Mouse (Mus musculus) midbrain, embryonic 14.5 days (tissue): Measurements from ENCODE around the gene Gm28043. TPM values are rescaled to one million over a fixed set of nuclear protein-coding genes. Genes with fewer than 3 reads are reported as not detected.

Source experiments
- ATAC-seq: fragments of 200-750 bp; cut with Nextera tagmentation; 2 replicates; pipeline ENCODE4 v1.8.0; 2017; ENCODE audit warnings: moderate number of reproducible peaks, moderate library complexity; ENCODE audit not compliant: low FRiP score, low TSS enrichment
- DNase-seq: peaks from one replicate; pipeline ENCODE4 v3.0.0-alpha.2; 2015
- H3K27ac ChIP-seq: fragments of 300-500 bp; sonication (generic); replicated peaks from 2 replicates; pipeline ENCODE4 v1.5.1; 2014; ENCODE audit warnings: mild to moderate bottlenecking, low read depth, low read length, moderate library complexity
- H3K27me3 ChIP-seq: fragments of 300-500 bp; sonication (generic); 2 replicates; pipeline ENCODE4 v1.6.1; 2014; ENCODE audit warnings: low read length, control low read depth, mixed read lengths; ENCODE audit not compliant: control insufficient read depth, insufficient read depth
- H3K36me3 ChIP-seq: fragments of 300-500 bp; sonication (generic); 2 replicates; pipeline ENCODE4 v1.6.1; 2014; ENCODE audit warnings: low read length, control low read depth; ENCODE audit not compliant: control insufficient read depth, insufficient read depth
- H3K4me1 ChIP-seq: fragments of 300-500 bp; sonication (generic); 2 replicates; pipeline ENCODE4 v1.6.1; 2014; ENCODE audit warnings: mild to moderate bottlenecking, antibody characterized with exemption, low read length, control low read depth; ENCODE audit not compliant: control insufficient read depth, insufficient read depth
- H3K4me2 ChIP-seq: fragments of 300-500 bp; sonication (generic); 2 replicates; pipeline ENCODE4 v1.6.1; 2014; ENCODE audit warnings: mild to moderate bottlenecking, low read length, moderate library complexity
- H3K4me3 ChIP-seq: fragments of 300-500 bp; sonication (generic); replicated peaks from 2 replicates; pipeline ENCODE4 v1.5.1; 2014; ENCODE audit warnings: low read depth, low read length
- H3K9ac ChIP-seq: fragments of 300-500 bp; sonication (generic); replicated peaks from 2 replicates; pipeline ENCODE4 v1.6.1; 2014; ENCODE audit warnings: mild to moderate bottlenecking, low read length, moderate library complexity
- H3K9me3 ChIP-seq: fragments of 300-500 bp; sonication (generic); 2 replicates; pipeline ENCODE4 v1.6.1; 2016; ENCODE audit warnings: low read length, control low read depth, mixed read lengths; ENCODE audit not compliant: control insufficient read depth
- WGBS: fragments of 180-500 bp; shearing (Covaris S2); extraction: QIAGEN DNeasy Blood & Tissue Kit; methylation state at CpG from one replicate; pipeline ENCODE4 v1.1.7; 2014; 5-methylcytosine and 5-hydroxymethylcytosine counted together
- microRNA-seq: library from miRNA; unstranded; fragments of <30 nt; microRNA quantifications from one replicate; pipeline ENCODE4, GENCODE M21; 2016
- polyA plus RNA-seq: library from polyadenylated mRNA; unstranded; fragments of >200 nt; fragmentation: Nextera tagmentation; extraction: Ambion mirVana; gene quantifications from 2 replicates; pipeline ENCODE4 v1.2.1, GENCODE M21; 2014

Gm28043 gene
- polyA plus RNA-seq, 1 experiment from 2014 or later: 2.9 TPM

DNA sequence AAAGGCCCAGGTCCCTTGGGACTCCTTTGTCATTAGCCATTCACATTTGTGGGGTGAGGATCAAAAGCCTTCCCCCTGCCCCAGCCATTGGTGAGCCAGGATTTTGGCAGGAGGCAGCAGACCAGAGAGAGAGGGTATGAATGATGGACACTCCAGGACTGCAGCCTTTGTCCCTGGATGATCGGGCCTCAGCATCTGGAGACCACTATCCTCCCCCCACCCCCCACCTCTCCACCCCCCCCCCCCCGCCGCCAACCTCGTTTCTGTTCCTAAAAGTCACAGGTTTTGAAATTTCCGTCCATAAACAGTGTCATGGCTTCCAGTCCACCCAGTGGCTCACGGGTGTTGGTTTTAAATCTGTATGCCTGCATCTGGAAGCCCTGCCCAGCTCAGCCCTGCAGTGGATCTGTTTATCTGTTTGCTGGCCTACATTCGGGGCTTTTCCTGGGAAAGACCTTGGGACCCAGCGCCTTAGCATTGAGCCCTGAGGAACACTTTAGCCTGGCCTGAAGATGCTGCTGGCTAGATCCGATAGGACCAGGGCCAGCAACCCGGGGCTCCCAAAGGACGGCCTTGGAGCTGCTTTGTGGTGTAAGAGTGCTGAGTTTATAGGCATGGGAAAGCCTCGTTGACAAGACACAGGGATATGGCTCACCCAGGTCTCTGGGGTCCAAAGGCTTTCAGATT, 116.7 kb downstream of the Gm28043 start:
- Histone ChIP-seq H3K4me2 (no peak overlapping the region), H3K4me1 (peaks cover 37% of the 10 kb centered on the region), H3K9me3 (no peaks in the 10 kb centered on the region), H3K4me3 (no peak overlapping the region), H3K27me3 (no peaks in the 10 kb centered on the region), H3K36me3 (no peaks in the 10 kb centered on the region), H3K9ac (0 out of 2 replicates have a peak overlapping the region, but pooled peaks have one; percentile 23), H3K27ac (peak overlapping the region; percentile 89)
- DNase-seq: no peak
- 28% methylated on average over 12 of the region's 12 CpGs for WGBS
- no peak; the same call in 1 of the 2 replicates for ATAC-seq

DNA sequence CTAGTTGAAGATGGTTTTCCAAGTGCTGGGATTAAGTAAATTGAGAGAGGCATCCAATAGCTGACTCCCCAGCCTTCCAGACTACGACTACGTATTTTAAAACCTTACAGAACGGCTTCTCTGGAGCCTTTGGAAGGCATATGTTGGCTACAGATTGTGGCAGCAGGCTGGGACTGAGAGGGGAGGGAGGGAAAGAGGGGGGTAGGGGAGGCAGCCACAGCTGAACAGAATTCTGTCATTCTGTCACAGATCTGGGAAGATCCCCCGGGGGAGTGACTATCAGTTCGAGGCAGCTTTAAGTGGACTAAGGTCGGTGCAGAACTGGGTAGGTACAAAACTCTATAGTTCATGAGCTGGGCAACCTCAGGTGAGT, 117.3 kb downstream of the Gm28043 start:
- no peak for ATAC-seq
- Histone ChIP-seq H3K27ac (peak overlapping the region; percentile 89), H3K9me3 (no peaks in the 10 kb centered on the region), H3K4me2 (no peak overlapping the region), H3K4me3 (no peak overlapping the region), H3K27me3 (no peaks in the 10 kb centered on the region), H3K4me1 (peaks cover 41% of the 10 kb centered on the region), H3K9ac (no peak overlapping the region), H3K36me3 (no peaks in the 10 kb centered on the region)
- peak; percentile 51 for DNase-seq
- 22% methylated on average over 6 of the region's 6 CpGs for WGBS

DNA sequence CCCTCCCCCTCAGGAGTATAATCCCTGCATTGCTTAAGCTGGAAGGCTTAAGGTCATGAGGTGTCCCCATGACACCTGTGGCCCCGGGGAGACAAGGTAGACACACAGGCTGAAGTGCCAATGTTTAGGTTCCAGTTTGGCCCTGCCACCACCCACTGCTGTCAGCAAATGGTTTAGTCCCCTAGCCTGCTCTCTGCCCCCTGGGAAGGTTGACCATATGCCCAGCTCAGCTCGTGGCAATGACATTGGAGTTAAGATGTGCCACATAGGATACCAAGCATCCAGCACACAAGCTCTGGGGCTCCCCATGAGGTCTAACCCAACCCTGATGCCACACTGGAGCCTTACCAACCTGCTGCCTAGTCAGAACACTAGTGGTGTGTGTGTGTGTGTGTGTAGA, 117.8 kb downstream of the Gm28043 start:
- Histone ChIP-seq H3K36me3 (no peaks in the 10 kb centered on the region), H3K27ac (0 out of 2 replicates have a peak overlapping the region, but pooled peaks have one; percentile 89), H3K9ac (no peak overlapping the region), H3K4me3 (no peak overlapping the region), H3K9me3 (no peaks in the 10 kb centered on the region), H3K4me2 (no peak overlapping the region), H3K27me3 (no peaks in the 10 kb centered on the region), H3K4me1 (peaks cover 41% of the 10 kb centered on the region)
- DNase-seq: no peak
- 71% methylated on average over 2 of the region's 2 CpGs for WGBS
- ATAC-seq: no peak

DNA sequence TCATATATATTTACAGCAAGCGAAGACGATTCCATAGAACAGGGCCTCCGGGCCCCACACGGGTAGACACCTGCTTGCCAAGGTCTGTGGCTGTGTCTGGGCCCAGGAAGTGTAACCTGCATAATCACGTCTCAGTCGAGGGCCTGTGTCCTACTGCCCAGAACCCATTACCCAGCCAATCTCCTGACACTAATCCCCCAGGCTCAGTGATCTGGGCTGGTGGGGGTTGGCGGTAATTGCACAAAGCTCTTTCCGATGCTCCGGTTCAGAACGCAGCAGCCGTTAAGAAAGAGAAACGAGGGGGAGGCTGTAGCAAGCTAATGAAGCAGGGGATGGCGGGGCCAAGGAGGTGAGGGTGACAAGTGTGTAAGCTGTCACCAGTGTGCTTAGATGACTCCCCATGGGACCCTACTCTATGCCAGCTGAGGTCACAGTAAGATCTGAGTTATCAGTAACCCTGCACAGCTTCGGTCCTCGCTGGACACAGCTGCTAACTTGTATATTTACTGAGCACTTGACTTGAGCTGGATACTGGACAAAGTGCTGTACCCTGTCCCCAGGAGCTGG, 121.9 kb downstream of the Gm28043 start:
- Histone ChIP-seq H3K9me3 (no peaks in the 10 kb centered on the region), H3K4me2 (no peak overlapping the region), H3K4me3 (no peak overlapping the region), H3K9ac (no peak overlapping the region), H3K27me3 (no peaks in the 10 kb centered on the region), H3K27ac (peak overlapping the region; percentile 81), H3K4me1 (peaks cover 39% of the 10 kb centered on the region), H3K36me3 (no peaks in the 10 kb centered on the region)
- DNase-seq (peak; percentile 75), ATAC-seq (peak; percentile 59)
- WGBS: 10% methylated on average over 15 of the region's 15 CpGs

DNA sequence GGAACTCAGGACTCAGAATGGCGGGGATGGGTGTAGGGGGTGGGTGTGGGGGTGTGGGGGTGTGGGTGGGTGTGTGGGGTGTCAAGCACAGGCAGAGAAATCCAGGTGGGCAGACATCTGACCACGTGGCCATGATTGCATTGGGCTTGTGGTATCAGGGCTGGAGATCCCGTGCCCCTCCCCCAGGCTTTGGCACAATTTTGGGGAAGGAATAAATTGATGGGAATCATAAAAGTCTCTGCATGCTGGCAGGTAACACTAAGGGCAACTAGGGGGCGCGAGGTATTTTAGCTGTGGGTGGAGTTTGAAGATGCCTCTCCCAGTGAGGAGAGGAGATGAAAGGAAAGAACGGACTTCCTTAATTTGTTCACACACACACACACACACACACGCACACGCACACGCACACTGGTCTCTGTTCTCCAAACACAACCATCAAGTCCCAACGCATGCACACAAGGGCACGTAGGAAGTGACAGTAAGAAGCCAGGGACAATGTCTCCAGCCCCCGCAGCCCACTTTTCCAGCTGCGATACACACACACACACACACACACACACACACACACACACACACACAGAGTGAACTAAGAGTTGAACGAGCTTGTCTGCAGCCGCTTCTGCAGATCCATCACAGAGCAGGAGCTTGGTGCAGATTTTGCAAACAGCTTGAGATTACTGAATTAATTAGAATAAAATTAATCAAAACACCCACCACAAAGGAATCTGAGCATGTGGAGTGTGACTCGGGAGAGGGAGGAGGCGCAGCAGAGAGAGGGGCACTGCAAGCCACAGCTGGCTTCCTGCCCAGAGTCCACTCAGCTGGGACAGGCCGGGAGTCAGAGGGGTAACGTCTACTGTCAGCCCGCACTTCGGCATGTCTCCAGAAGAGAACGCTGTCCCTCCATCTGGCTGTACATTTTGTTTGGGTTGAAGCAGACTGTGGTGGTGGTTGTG, 123.5 kb downstream of the Gm28043 start:
- Histone ChIP-seq H3K36me3 (no peaks in the 10 kb centered on the region), H3K27ac (peak overlapping the region; percentile 73), H3K9ac (no peak overlapping the region), H3K27me3 (no peaks in the 10 kb centered on the region), H3K4me1 (peaks cover 34% of the 10 kb centered on the region), H3K4me3 (no peak overlapping the region), H3K9me3 (no peaks in the 10 kb centered on the region), H3K4me2 (peak overlapping the region; percentile 24; the same call in 1 of the 2 replicates)
- peak; percentile 82 for ATAC-seq
- DNase-seq: peak; percentile 87
- WGBS: 33% methylated on average over 22 of the region's 22 CpGs

DNA sequence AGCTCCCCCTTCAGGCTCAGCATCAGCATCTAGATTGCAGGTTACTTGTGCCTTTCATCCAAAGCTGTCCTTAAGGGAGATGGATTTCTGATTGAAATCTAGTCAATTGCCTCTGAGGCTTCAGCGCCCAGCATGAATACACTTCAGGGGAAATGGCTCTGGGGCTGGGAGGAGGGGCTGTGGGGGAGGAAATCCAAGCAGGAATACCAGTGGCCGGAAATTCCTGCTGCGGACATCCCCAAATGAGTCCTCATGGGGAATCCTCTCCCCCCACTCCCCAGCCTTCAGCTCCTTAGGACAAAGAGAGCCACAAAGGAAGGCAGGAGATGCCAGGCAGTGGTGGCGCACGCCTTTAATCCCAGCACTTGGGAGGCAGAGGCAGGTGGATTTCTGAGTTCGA, 132.8 kb downstream of the Gm28043 start:
- DNase-seq (no peak), ATAC-seq (no peak)
- no peak overlapping the region for H3K4me2 ChIP-seq
- H3K9ac ChIP-seq: no peak overlapping the region
- H3K4me3 ChIP-seq: no peak overlapping the region
- H3K36me3 ChIP-seq: no peaks in the 10 kb centered on the region
- H3K9me3 ChIP-seq: no peaks in the 10 kb centered on the region
- peaks cover 32% of the 10 kb centered on the region for H3K4me1 ChIP-seq
- H3K27me3 ChIP-seq: no peaks in the 10 kb centered on the region
- WGBS: 45% methylated on average over 6 of the region's 6 CpGs
- peak overlapping the region; percentile 32; the same call in 1 of the 2 replicates for H3K27ac ChIP-seq

Small RNA genes lying within 50 kb of the gene (microRNA-seq; reads per million reads assigned to microRNA genes)
- not detected for gene Mir7667

Other genes with a start within 250 kb of the Gm28043 start
- 10.1 and 10.3 TPM in 2 replicates for gene Pim1, start 124.1 kb upstream of the Gm28043 start, polyA plus RNA-seq
- not detected in 2 replicates for gene Gm17657, start 65.2 kb upstream of the Gm28043 start, polyA plus RNA-seq
- gene Tbc1d22b, start 65.1 kb upstream of the Gm28043 start, polyA plus RNA-seq: 25.8 and 27.7 TPM in 2 replicates
- 0.43 and 0.49 TPM in 2 replicates for gene Tmem217, start 62.5 kb upstream of the Gm28043 start, polyA plus RNA-seq
- gene Rnf8, start 86 bp upstream of the Gm28043 start, polyA plus RNA-seq: 80.5 and 86.8 TPM in 2 replicates
- gene Cmtr1, start 45.7 kb downstream of the Gm28043 start, polyA plus RNA-seq: 103 and 136 TPM in 2 replicates
- 11.3 and 11.4 TPM in 2 replicates for gene Ccdc167, start 102.2 kb downstream of the Gm28043 start, polyA plus RNA-seq